Mouse (Mus musculus): ENCODE measurements around the gene Gm27027.

- TF ChIP-seq CTCF (IDR thresholded peaks at IDR 0.05; ENCODE audit: low read depth) (no peak), EP300 (IDR thresholded peaks at IDR 0.05; ENCODE audit: low read depth) (no peak)
Observed at GRCm38 (mm10) chr2:93944855-93945254, 51.3 kb downstream of the Gm27027 start.

Data from liver, postnatal 0 days (tissue).